Mouse (Mus musculus): ENCODE results near the gene Ccdc159. TPM values are rescaled to one million over a fixed set of nuclear protein-coding genes. Genes with fewer than 3 reads are reported as not detected.

Gene Ccdc159
- total and polyA plus RNA-seq, 2 experiments from 2014 or later, result 0.88 to 0.97 TPM

DNA sequence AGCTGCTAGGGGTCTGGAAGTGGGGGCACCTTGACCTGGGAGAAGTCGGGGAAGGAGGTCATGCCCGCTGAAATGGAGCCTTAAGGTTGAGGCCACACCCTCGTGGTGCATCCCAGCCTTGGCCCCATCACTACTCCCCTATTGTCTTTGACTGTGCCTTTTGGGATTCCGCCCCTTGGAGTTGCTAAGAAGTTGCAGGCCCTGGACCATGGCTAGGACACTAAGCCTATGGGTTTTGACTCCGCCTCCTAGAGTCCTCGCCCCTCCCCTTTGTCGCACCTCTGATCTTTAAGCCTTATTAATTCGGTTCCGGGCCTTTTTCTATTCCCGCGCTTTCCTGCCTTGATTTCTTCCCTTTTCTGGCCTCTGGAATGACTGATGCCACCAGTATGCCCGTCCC is 16.4 kb downstream of the Ccdc159 start:
- no peak overlapping the region for H3K4me3 ChIP-seq (ENCODE audit: low read depth, low read length)
- H3K4me2 ChIP-seq (ENCODE audit: low read depth, low read length), result no peak overlapping the region
- no peak for TF ChIP-seq CTCF (IDR thresholded peaks at IDR 0.05; ENCODE audit: low read depth)
- TF ChIP-seq EP300 (IDR thresholded peaks at IDR 0.05; ENCODE audit: low read depth), result no peak
- DNase-seq (ENCODE audit: low spot score), result no peak
- no peaks in the 10 kb centered on the region for H3K4me1 ChIP-seq (ENCODE audit: control insufficient read depth, insufficient read depth)
- no peak for ATAC-seq (ENCODE audit: insufficient read depth, low read depth)
- no peak overlapping the region for H3K9ac ChIP-seq (replicated peaks; ENCODE audit: low read depth, low read length)
- no peaks in the 10 kb centered on the region for H3K9me3 ChIP-seq (replicated peaks; ENCODE audit: control insufficient read depth, low read length)
- peaks cover 9% of the 10 kb centered on the region; the same call in 1 of the 2 replicates for H3K27me3 ChIP-seq (ENCODE audit: control insufficient read depth, insufficient read depth, low read length)
- no peaks in the 10 kb centered on the region for H3K36me3 ChIP-seq (replicated peaks; ENCODE audit: control insufficient read depth, insufficient read depth, low read length)
- H3K27ac ChIP-seq (ENCODE audit: low read depth), result no peak overlapping the region
- 39% methylated on average over 12 of the region's 12 CpGs for WGBS

DNA sequence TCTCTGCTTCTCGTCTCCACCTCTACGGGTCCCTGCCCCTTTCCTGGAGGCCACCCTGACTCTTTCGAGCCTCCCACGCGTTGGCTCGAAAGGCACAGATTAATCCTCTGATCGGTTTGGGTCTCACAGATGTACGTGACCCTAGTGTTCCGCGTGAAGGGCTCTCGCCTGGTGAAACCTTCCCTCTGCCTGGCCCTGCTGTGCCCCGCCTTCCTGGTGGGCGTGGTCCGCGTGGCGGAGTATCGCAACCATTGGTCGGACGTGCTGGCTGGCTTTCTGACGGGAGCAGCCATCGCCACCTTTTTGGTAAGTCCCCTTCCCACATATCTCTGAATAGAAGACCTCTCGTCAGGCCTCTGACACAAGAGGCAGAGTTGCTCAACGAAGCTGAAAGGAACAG is 17.0 kb downstream of the Ccdc159 start:
- H3K27me3 ChIP-seq (ENCODE audit: control insufficient read depth, insufficient read depth, low read length), result peaks cover 12% of the 10 kb centered on the region; the same call in 1 of the 2 replicates
- H3K9ac ChIP-seq (replicated peaks; ENCODE audit: low read depth, low read length), result no peak overlapping the region
- no peaks in the 10 kb centered on the region for H3K4me1 ChIP-seq (ENCODE audit: control insufficient read depth, insufficient read depth)

DNA sequence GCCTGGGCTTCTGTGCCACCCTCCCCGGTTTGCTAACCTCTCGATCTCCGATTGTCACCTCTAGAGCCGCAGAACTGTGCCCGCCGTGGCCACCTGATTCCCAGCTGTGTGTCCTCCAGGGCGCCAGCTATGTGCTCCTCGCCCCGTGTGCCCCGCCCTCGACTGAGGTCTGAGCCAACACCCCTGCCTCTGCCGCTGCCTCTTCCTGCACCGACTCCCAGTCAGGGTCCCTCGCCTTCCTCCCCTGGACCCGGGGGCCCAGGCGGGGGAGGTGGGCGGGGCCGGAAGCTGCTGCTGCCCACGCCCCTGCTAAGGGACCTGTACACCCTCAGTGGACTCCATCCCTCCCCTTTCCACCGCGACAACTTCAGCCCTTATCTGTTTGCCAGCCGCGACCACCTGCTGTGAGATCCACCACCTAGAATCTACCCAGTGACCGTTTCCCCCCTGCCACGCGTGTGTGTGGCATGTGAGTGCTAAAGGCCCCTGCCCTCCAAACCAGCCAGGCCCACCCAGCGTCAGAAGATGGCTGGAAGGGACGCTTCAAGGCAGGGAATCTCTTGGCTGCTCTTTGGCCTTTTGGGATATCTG is 20.4 kb downstream of the Ccdc159 start:
- Histone ChIP-seq H3K36me3 (replicated peaks; ENCODE audit: control insufficient read depth, insufficient read depth, low read length) (no peaks in the 10 kb centered on the region), H3K4me2 (ENCODE audit: low read depth, low read length) (no peak overlapping the region), H3K27me3 (ENCODE audit: control insufficient read depth, insufficient read depth, low read length) (peaks cover 12% of the 10 kb centered on the region; the same call in 1 of the 2 replicates), H3K9me3 (replicated peaks; ENCODE audit: control insufficient read depth, low read length) (no peaks in the 10 kb centered on the region), H3K4me1 (ENCODE audit: control insufficient read depth, insufficient read depth) (no peaks in the 10 kb centered on the region), H3K4me3 (ENCODE audit: low read depth, low read length) (no peak overlapping the region), H3K9ac (replicated peaks; ENCODE audit: low read depth, low read length) (no peak overlapping the region), H3K27ac (ENCODE audit: low read depth) (no peak overlapping the region)
- WGBS, result 5% methylated on average over 26 of the region's 28 CpGs
- TF ChIP-seq CTCF (IDR thresholded peaks at IDR 0.05; ENCODE audit: low read depth) (no peak), EP300 (IDR thresholded peaks at IDR 0.05; ENCODE audit: low read depth) (no peak)
- ATAC-seq (ENCODE audit: insufficient read depth, low read depth) (no peak), DNase-seq (ENCODE audit: low spot score) (no peak)

More for the DNA sequence above, 17.0 kb downstream of the Ccdc159 start:
- 11% methylated on average over 23 of the region's 23 CpGs for WGBS
- no peak for TF ChIP-seq EP300 (IDR thresholded peaks at IDR 0.05; ENCODE audit: low read depth)
- no peak for TF ChIP-seq CTCF (IDR thresholded peaks at IDR 0.05; ENCODE audit: low read depth)
- no peak overlapping the region for H3K4me3 ChIP-seq (ENCODE audit: low read depth, low read length)
- no peak overlapping the region for H3K4me2 ChIP-seq (ENCODE audit: low read depth, low read length)
- H3K27ac ChIP-seq (ENCODE audit: low read depth), result no peak overlapping the region
- ATAC-seq (ENCODE audit: insufficient read depth, low read depth) (no peak), DNase-seq (ENCODE audit: low spot score) (no peak)
- H3K9me3 ChIP-seq (replicated peaks; ENCODE audit: control insufficient read depth, low read length), result no peaks in the 10 kb centered on the region
- no peaks in the 10 kb centered on the region for H3K36me3 ChIP-seq (replicated peaks; ENCODE audit: control insufficient read depth, insufficient read depth, low read length)

DNA sequence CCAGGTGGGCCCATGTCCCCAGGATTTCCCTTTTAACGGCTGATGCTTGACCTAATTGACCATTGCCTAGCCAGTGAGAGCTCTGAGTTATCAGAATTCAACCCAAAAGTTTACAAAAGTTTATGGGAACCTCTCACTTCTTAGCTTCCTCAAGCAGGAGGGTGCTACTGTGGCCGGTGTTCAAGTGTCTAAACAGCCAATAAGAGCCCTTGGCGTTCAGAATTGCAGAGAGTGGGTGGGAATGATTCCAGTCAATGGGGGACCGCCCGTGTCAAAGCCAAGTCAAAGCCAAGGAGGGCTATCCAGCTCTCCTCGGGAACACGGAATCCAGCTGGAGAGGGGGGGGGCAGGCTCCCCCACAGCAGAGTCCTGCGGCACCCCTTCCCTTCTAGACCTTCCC is 20.9 kb downstream of the Ccdc159 start:
- Histone ChIP-seq H3K27ac (ENCODE audit: low read depth) (no peak overlapping the region), H3K9ac (replicated peaks; ENCODE audit: low read depth, low read length) (no peak overlapping the region), H3K9me3 (replicated peaks; ENCODE audit: control insufficient read depth, low read length) (no peaks in the 10 kb centered on the region), H3K4me3 (ENCODE audit: low read depth, low read length) (no peak overlapping the region), H3K4me2 (ENCODE audit: low read depth, low read length) (no peak overlapping the region), H3K36me3 (replicated peaks; ENCODE audit: control insufficient read depth, insufficient read depth, low read length) (no peaks in the 10 kb centered on the region), H3K27me3 (ENCODE audit: control insufficient read depth, insufficient read depth, low read length) (peaks cover 12% of the 10 kb centered on the region; the same call in 1 of the 2 replicates), H3K4me1 (ENCODE audit: control insufficient read depth, insufficient read depth) (no peaks in the 10 kb centered on the region)
- no peak for TF ChIP-seq CTCF (IDR thresholded peaks at IDR 0.05; ENCODE audit: low read depth)
- no peak for TF ChIP-seq EP300 (IDR thresholded peaks at IDR 0.05; ENCODE audit: low read depth)
- DNase-seq (ENCODE audit: low spot score) (no peak), ATAC-seq (ENCODE audit: insufficient read depth, low read depth) (no peak)
- 53% methylated on average over 8 of the region's 8 CpGs for WGBS

DNA sequence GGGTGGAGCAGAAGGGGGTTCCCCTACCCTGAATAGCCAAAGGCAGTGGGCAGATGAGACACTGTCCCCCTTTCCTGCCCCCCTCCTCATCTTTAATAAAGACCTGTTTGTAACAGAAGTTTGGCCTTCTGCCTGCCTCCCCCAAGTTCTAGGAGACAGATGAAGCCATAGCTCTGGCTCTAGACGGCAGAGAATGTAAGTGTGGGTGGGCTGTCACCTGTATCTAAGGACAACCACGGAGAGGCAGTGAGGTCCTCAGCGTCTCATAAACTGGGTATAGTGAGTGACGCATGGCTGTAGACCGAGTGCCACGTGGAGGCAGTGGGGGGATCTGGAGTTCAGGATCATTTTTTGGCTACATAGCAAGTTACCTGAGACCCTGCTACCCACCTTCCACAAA is 21.5 kb downstream of the Ccdc159 start:
- no peak for DNase-seq (ENCODE audit: low spot score)
- no peak overlapping the region for H3K4me3 ChIP-seq (ENCODE audit: low read depth, low read length)
- no peaks in the 10 kb centered on the region for H3K9me3 ChIP-seq (replicated peaks; ENCODE audit: control insufficient read depth, low read length)
- no peak overlapping the region for H3K27ac ChIP-seq (ENCODE audit: low read depth)
- H3K4me1 ChIP-seq (ENCODE audit: control insufficient read depth, insufficient read depth), result no peaks in the 10 kb centered on the region
- no peak for ATAC-seq (ENCODE audit: insufficient read depth, low read depth)
- no peak overlapping the region for H3K9ac ChIP-seq (replicated peaks; ENCODE audit: low read depth, low read length)
- H3K36me3 ChIP-seq (replicated peaks; ENCODE audit: control insufficient read depth, insufficient read depth, low read length), result no peaks in the 10 kb centered on the region
- H3K4me2 ChIP-seq (ENCODE audit: low read depth, low read length), result no peak overlapping the region
- TF ChIP-seq EP300 (IDR thresholded peaks at IDR 0.05; ENCODE audit: low read depth) (no peak), CTCF (IDR thresholded peaks at IDR 0.05; ENCODE audit: low read depth) (no peak)
- 63% methylated on average over 6 of the region's 6 CpGs for WGBS
- peaks cover 11% of the 10 kb centered on the region; the same call in 1 of the 2 replicates for H3K27me3 ChIP-seq (ENCODE audit: control insufficient read depth, insufficient read depth, low read length)

DNA sequence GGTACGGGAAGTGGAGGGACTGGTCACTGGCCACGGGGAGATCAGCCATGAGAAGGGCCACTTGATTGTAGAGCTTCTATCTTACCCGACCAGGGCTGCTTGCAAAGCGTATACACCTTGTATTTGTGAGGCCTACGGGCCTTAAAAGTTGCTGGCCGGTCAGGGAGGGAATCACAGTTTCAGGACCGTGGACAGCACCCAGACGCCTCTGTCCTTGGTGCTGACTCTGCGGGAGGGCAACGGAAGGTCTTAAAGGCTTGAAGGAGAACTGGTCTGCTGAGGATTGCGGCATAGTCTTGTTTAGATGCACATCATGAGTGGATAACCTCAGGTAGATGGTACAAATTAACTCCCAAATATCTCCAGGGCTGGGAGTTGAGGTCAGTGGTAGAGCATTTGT is 23.1 kb downstream of the Ccdc159 start:
- TF ChIP-seq EP300 (IDR thresholded peaks at IDR 0.05; ENCODE audit: low read depth) (no peak), CTCF (IDR thresholded peaks at IDR 0.05; ENCODE audit: low read depth) (no peak)
- ATAC-seq (ENCODE audit: insufficient read depth, low read depth) (no peak), DNase-seq (ENCODE audit: low spot score) (peak; percentile 17)
- Histone ChIP-seq H3K4me1 (ENCODE audit: control insufficient read depth, insufficient read depth) (no peaks in the 10 kb centered on the region), H3K4me3 (ENCODE audit: low read depth, low read length) (no peak overlapping the region), H3K9me3 (replicated peaks; ENCODE audit: control insufficient read depth, low read length) (no peaks in the 10 kb centered on the region), H3K27me3 (ENCODE audit: control insufficient read depth, insufficient read depth, low read length) (peaks cover 8% of the 10 kb centered on the region; the same call in 1 of the 2 replicates), H3K27ac (ENCODE audit: low read depth) (no peak overlapping the region), H3K36me3 (replicated peaks; ENCODE audit: control insufficient read depth, insufficient read depth, low read length) (no peaks in the 10 kb centered on the region), H3K4me2 (ENCODE audit: low read depth, low read length) (no peak overlapping the region), H3K9ac (replicated peaks; ENCODE audit: low read depth, low read length) (no peak overlapping the region)
- 17% methylated on average over 11 of the region's 11 CpGs for WGBS

Measured in heart, postnatal 0 days (tissue).